Mouse (Mus musculus): ENCODE results near the gene Elf2. TPM values are rescaled to one million over a fixed set of nuclear protein-coding genes. Genes with fewer than 3 reads are reported as not detected.

Elf2 gene
- polyA plus RNA-seq, 2 experiments, result 59.3 to 61.4 TPM

GRCm38 (mm10) chr3:51215681-51216080 lies 124.8 kb downstream of the Elf2 start:
- H3K36me3 ChIP-seq (ENCODE audit: control insufficient read depth, insufficient read depth, low read length), result no peaks in the 10 kb centered on the region
- H3K4me2 ChIP-seq (replicated peaks; ENCODE audit: low read depth, low read length, severe bottlenecking), result no peak overlapping the region
- WGBS, result 89% methylated on average over 5 of the region's 6 CpGs
- no peak for DNase-seq (ENCODE audit: low spot score)
- no peaks in the 10 kb centered on the region for H3K9me3 ChIP-seq (ENCODE audit: control insufficient read depth, low read length)
- H3K27me3 ChIP-seq (ENCODE audit: control insufficient read depth, insufficient read depth, low read length), result no peaks in the 10 kb centered on the region
- no peak overlapping the region for H3K4me3 ChIP-seq (replicated peaks; ENCODE audit: low read length)
- H3K4me1 ChIP-seq (ENCODE audit: control insufficient read depth, insufficient read depth, low read length), result no peaks in the 10 kb centered on the region
- H3K27ac ChIP-seq (replicated peaks; ENCODE audit: low read depth, low read length), result no peak overlapping the region
- no peak overlapping the region for H3K9ac ChIP-seq (ENCODE audit: low read depth, low read length, severe bottlenecking)
- no peak for TF ChIP-seq POLR2A (IDR thresholded peaks at IDR 0.05; ENCODE audit: borderline replicate concordance, extremely low read depth, insufficient read depth, insufficient read length)
- ATAC-seq (ENCODE audit: low FRiP score, low read depth), result no peak

GRCm38 (mm10) chr3:51213111-51213510 lies 127.4 kb downstream of the Elf2 start:
- H3K36me3 ChIP-seq (ENCODE audit: control insufficient read depth, insufficient read depth, low read length), result no peaks in the 10 kb centered on the region
- H3K4me3 ChIP-seq (replicated peaks; ENCODE audit: low read length), result no peak overlapping the region
- no peaks in the 10 kb centered on the region for H3K27me3 ChIP-seq (ENCODE audit: control insufficient read depth, insufficient read depth, low read length)
- no peak overlapping the region for H3K27ac ChIP-seq (replicated peaks; ENCODE audit: low read depth, low read length)
- H3K4me2 ChIP-seq (replicated peaks; ENCODE audit: low read depth, low read length, severe bottlenecking), result no peak overlapping the region
- TF ChIP-seq POLR2A (IDR thresholded peaks at IDR 0.05; ENCODE audit: borderline replicate concordance, extremely low read depth, insufficient read depth, insufficient read length), result no peak
- ATAC-seq (ENCODE audit: low FRiP score, low read depth) (no peak), DNase-seq (ENCODE audit: low spot score) (no peak)
- no peaks in the 10 kb centered on the region for H3K4me1 ChIP-seq (ENCODE audit: control insufficient read depth, insufficient read depth, low read length)
- no peaks in the 10 kb centered on the region for H3K9me3 ChIP-seq (ENCODE audit: control insufficient read depth, low read length)
- no peak overlapping the region for H3K9ac ChIP-seq (ENCODE audit: low read depth, low read length, severe bottlenecking)
- 98% methylated on average over 3 of the region's 3 CpGs for WGBS

GRCm38 (mm10) chr3:51210485-51210884 lies 130.0 kb downstream of the Elf2 start:
- Histone ChIP-seq H3K4me3 (replicated peaks; ENCODE audit: low read length) (no peak overlapping the region), H3K4me1 (ENCODE audit: control insufficient read depth, insufficient read depth, low read length) (0 out of 2 replicates have a peak, but pooled peaks cover 5% of the 10 kb centered on the region), H3K36me3 (ENCODE audit: control insufficient read depth, insufficient read depth, low read length) (no peaks in the 10 kb centered on the region), H3K27ac (replicated peaks; ENCODE audit: low read depth, low read length) (no peak overlapping the region), H3K9ac (ENCODE audit: low read depth, low read length, severe bottlenecking) (no peak overlapping the region), H3K9me3 (ENCODE audit: control insufficient read depth, low read length) (no peaks in the 10 kb centered on the region), H3K4me2 (replicated peaks; ENCODE audit: low read depth, low read length, severe bottlenecking) (no peak overlapping the region), H3K27me3 (ENCODE audit: control insufficient read depth, insufficient read depth, low read length) (no peaks in the 10 kb centered on the region)
- no peak for TF ChIP-seq POLR2A (IDR thresholded peaks at IDR 0.05; ENCODE audit: borderline replicate concordance, extremely low read depth, insufficient read depth, insufficient read length)
- DNase-seq (ENCODE audit: low spot score) (no peak), ATAC-seq (ENCODE audit: low FRiP score, low read depth) (no peak)
- 96% methylated on average over 3 of the region's 3 CpGs for WGBS

- no peak overlapping the region for H3K27ac ChIP-seq (replicated peaks; ENCODE audit: low read depth, low read length)
- DNase-seq (ENCODE audit: low spot score) (no peak), ATAC-seq (ENCODE audit: low FRiP score, low read depth) (no peak)
- H3K27me3 ChIP-seq (ENCODE audit: control insufficient read depth, insufficient read depth, low read length), result no peaks in the 10 kb centered on the region
- no peak for TF ChIP-seq POLR2A (IDR thresholded peaks at IDR 0.05; ENCODE audit: borderline replicate concordance, extremely low read depth, insufficient read depth, insufficient read length)
- no peaks in the 10 kb centered on the region for H3K36me3 ChIP-seq (ENCODE audit: control insufficient read depth, insufficient read depth, low read length)
- 87% methylated on average over 7 of the region's 7 CpGs for WGBS
- 0 out of 2 replicates have a peak, but pooled peaks cover 5% of the 10 kb centered on the region for H3K4me1 ChIP-seq (ENCODE audit: control insufficient read depth, insufficient read depth, low read length)
- H3K9me3 ChIP-seq (ENCODE audit: control insufficient read depth, low read length), result no peaks in the 10 kb centered on the region
- no peak overlapping the region for H3K4me3 ChIP-seq (replicated peaks; ENCODE audit: low read length)
- no peak overlapping the region for H3K4me2 ChIP-seq (replicated peaks; ENCODE audit: low read depth, low read length, severe bottlenecking)
- H3K9ac ChIP-seq (ENCODE audit: low read depth, low read length, severe bottlenecking), result no peak overlapping the region
Observed at GRCm38 (mm10) chr3:51209503-51210314, 130.8 kb downstream of the Elf2 start.

GRCm38 (mm10) chr3:51208633-51209032 lies 131.8 kb downstream of the Elf2 start:
- no peak for ATAC-seq (ENCODE audit: low FRiP score, low read depth)
- H3K27me3 ChIP-seq (ENCODE audit: control insufficient read depth, insufficient read depth, low read length), result no peaks in the 10 kb centered on the region
- WGBS, result 59% methylated on average over 5 of the region's 5 CpGs

More at GRCm38 (mm10) chr3:51208633-51209032, 131.8 kb downstream of the Elf2 start:
- no peak for DNase-seq (ENCODE audit: low spot score)
- no peaks in the 10 kb centered on the region for H3K9me3 ChIP-seq (ENCODE audit: control insufficient read depth, low read length)
- no peak overlapping the region for H3K4me3 ChIP-seq (replicated peaks; ENCODE audit: low read length)
- no peak overlapping the region for H3K4me2 ChIP-seq (replicated peaks; ENCODE audit: low read depth, low read length, severe bottlenecking)
- TF ChIP-seq POLR2A (IDR thresholded peaks at IDR 0.05; ENCODE audit: borderline replicate concordance, extremely low read depth, insufficient read depth, insufficient read length), result no peak
- no peak overlapping the region for H3K9ac ChIP-seq (ENCODE audit: low read depth, low read length, severe bottlenecking)
- H3K36me3 ChIP-seq (ENCODE audit: control insufficient read depth, insufficient read depth, low read length), result no peaks in the 10 kb centered on the region
- no peak overlapping the region for H3K27ac ChIP-seq (replicated peaks; ENCODE audit: low read depth, low read length)
- H3K4me1 ChIP-seq (ENCODE audit: control insufficient read depth, insufficient read depth, low read length), result 0 out of 2 replicates have a peak, but pooled peaks cover 5% of the 10 kb centered on the region

Data from limb, embryonic 14.5 days (tissue).